In the genomic region with DNA sequence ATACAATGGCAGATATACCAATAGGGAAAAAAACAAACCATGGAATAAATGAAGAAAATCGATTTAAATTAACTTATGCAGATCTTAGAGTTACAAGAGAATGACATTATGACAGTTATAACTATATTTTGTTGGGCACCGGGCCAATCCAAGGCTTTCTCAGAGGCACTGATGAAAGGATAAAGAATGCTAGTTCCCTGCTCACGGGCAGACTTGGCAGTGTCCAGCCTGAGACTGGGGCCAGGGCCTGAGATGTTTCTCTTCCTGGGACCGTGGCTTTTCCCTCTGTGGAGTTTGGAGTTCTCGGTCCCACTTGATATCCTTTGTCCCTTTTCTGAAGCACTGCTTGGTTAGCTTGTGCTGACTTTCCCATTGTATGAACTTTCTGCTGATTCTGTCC, we compare ENCODE assay signal across 31 mouse cellular contexts. TPM values are rescaled to one million over a fixed set of nuclear protein-coding genes. Genes with fewer than 3 reads are reported as not detected.
DNase-seq lines count a peak whose midpoint lies in the region; ATAC-seq and TF ChIP-seq lines count a peak whose summit lies in the region.
"Had no signal": no experiment of that assay in that cellular context is flagged by ENCODE, and none has a peak within 500 bp of the region (broad histone marks: within the 10 kb centered on the region; RNA-seq: fewer than 3 reads in every experiment).

No protein-coding gene starts in this region.

- TF ChIP-seq RAD21 in MEL (IDR thresholded peaks at IDR 0.05; ENCODE audit: low read depth, low read length): no peak

- no peak for ATAC-seq in lung, embryonic 14.5 days (ENCODE audit: insufficient read depth)
- ATAC-seq in forebrain, embryonic 13.5 days: no peak
- ATAC-seq: activated CD4-positive, CD25-positive, alpha-beta regulatory T cell, adult 4 months; forebrain, embryonic 16.5 days; hindbrain, embryonic 16.5 days; intestine, embryonic 15.5 days had no signal

- H3K9me3 ChIP-seq in lung, embryonic 14.5 days (ENCODE audit: low read depth, low read length): no peaks in the 10 kb centered on the region
- H3K9me3 ChIP-seq in MEL (replicated peaks; ENCODE audit: insufficient read depth, low read length): no peaks in the 10 kb centered on the region
- H3K9me3 ChIP-seq in forebrain, embryonic 13.5 days (replicated peaks): no peaks in the 10 kb centered on the region
- H3K9me3 ChIP-seq: embryonic facial prominence, embryonic 10.5 days; embryonic facial prominence, embryonic 13.5 days; forebrain, embryonic 12.5 days; heart, embryonic 12.5 days; heart, embryonic 15.5 days; hindbrain, embryonic 10.5 days; hindbrain, embryonic 13.5 days; intestine, embryonic 15.5 days had no signal

- H3K9ac ChIP-seq in lung, embryonic 14.5 days: no peak overlapping the region
- no peak overlapping the region for H3K9ac ChIP-seq in MEL (ENCODE audit: control insufficient read depth, low read depth, low read length, poor library complexity, severe bottlenecking)
- no peak overlapping the region for H3K9ac ChIP-seq in forebrain, embryonic 13.5 days
- H3K9ac ChIP-seq: embryonic facial prominence, embryonic 13.5 days; forebrain, embryonic 12.5 days; heart, embryonic 12.5 days; heart, embryonic 15.5 days; hindbrain, embryonic 13.5 days; intestine, embryonic 15.5 days had no signal

- peaks cover 11% of the 10 kb centered on the region; the same call in 1 of the 2 replicates for H3K36me3 ChIP-seq in lung, embryonic 14.5 days (ENCODE audit: insufficient read depth)
- peaks cover 6 to 22% of the 10 kb centered on the region in 2 experiments for H3K36me3 ChIP-seq in MEL (ENCODE audit: control insufficient read depth in 1 of 2, insufficient read depth in 2 of 2, low read length in 2 of 2)
- H3K36me3 ChIP-seq in forebrain, embryonic 13.5 days (ENCODE audit: poor library complexity, severe bottlenecking): peaks cover 57% of the 10 kb centered on the region
- H3K36me3 ChIP-seq: intestine, embryonic 15.5 days had no signal

- H3K4me3 ChIP-seq in lung, embryonic 14.5 days (ENCODE audit: low read depth, low read length): no peak overlapping the region
- H3K4me3 ChIP-seq in MEL (ENCODE audit: control insufficient read depth in 1 of 2, insufficient read depth in 1 of 2, low read depth in 2 of 2, low read length in 2 of 2): no peak overlapping the region
- no peak overlapping the region for H3K4me3 ChIP-seq in forebrain, embryonic 13.5 days
- H3K4me3 ChIP-seq: embryonic facial prominence, embryonic 10.5 days; embryonic facial prominence, embryonic 13.5 days; erythroblast, embryonic 14.5 days; forebrain, embryonic 12.5 days; gastrocnemius, adult 2 months; heart, embryonic 12.5 days; heart, embryonic 15.5 days; hindbrain, embryonic 10.5 days; hindbrain, embryonic 13.5 days; intestine, embryonic 15.5 days had no signal

- peak; percentile 61 to 73; a peak in 3 of 4 replicates for TF ChIP-seq EP300 in MEL (IDR thresholded peaks at IDR 0.05; ENCODE audit: low read depth in 1 of 2, low read length in 2 of 2)

- no peaks in the 10 kb centered on the region for H3K27me3 ChIP-seq in lung, embryonic 14.5 days (ENCODE audit: insufficient read depth, low read length)
- H3K27me3 ChIP-seq in MEL (ENCODE audit: control insufficient read depth in 1 of 2, insufficient read depth in 2 of 2, low read length in 2 of 2): no peaks in the 10 kb centered on the region
- no peaks in the 10 kb centered on the region for H3K27me3 ChIP-seq in forebrain, embryonic 13.5 days
- H3K27me3 ChIP-seq: embryonic facial prominence, embryonic 13.5 days; forebrain, embryonic 12.5 days; heart, embryonic 12.5 days; heart, embryonic 15.5 days; hindbrain, embryonic 13.5 days; intestine, embryonic 15.5 days had no signal

- peak; percentile 0 to 7 for DNase-seq in adrenal gland, postnatal 36 days
- DNase-seq in adrenal gland, adult 8-10 months: no peak
- DNase-seq in lung, embryonic 14.5 days: peak; percentile 13
- no peak for DNase-seq in lung, postnatal 10 days
- peak; percentile 84 for DNase-seq in MEL (ENCODE audit: low read depth, low spot score)
- DNase-seq in NIH3T3 (ENCODE audit: low read depth): peak; percentile 60
- no peak for DNase-seq in lung, postnatal 14 days
- DNase-seq: adrenal gland, adult 2 months; cerebellum, adult 2 months; cerebellum, adult 9-11 months; cerebellum, postnatal 36 days; embryo, embryonic 11 days; gastrocnemius, adult 2 months; gastrocnemius, postnatal 14 days; heart, adult 11 months; heart, postnatal 10 days; heart, postnatal 36 days; kidney, adult 11 months had no signal

- H3K27ac ChIP-seq in lung, embryonic 14.5 days (ENCODE audit: low read depth): no peak overlapping the region
- H3K27ac ChIP-seq in MEL (ENCODE audit: control insufficient read depth, low read depth, low read length): peak overlapping the region; percentile 20
- H3K27ac ChIP-seq in forebrain, embryonic 13.5 days: no peak overlapping the region
- H3K27ac ChIP-seq: embryonic facial prominence, embryonic 10.5 days; embryonic facial prominence, embryonic 13.5 days; forebrain, embryonic 12.5 days; gastrocnemius, adult 2 months; heart, embryonic 15.5 days; hindbrain, embryonic 10.5 days; hindbrain, embryonic 13.5 days; intestine, embryonic 15.5 days had no signal

- no peaks in the 10 kb centered on the region for H3K4me1 ChIP-seq in lung, embryonic 14.5 days (ENCODE audit: insufficient read depth)
- H3K4me1 ChIP-seq in MEL (ENCODE audit: control insufficient read depth in 1 of 2, insufficient read depth in 2 of 2, low read length in 2 of 2): peaks cover 3 to 30% of the 10 kb centered on the region in 2 experiments; a peak in 3 of 4 replicates
- H3K4me1 ChIP-seq in forebrain, embryonic 13.5 days: no peaks in the 10 kb centered on the region
- H3K4me1 ChIP-seq: embryonic facial prominence, embryonic 10.5 days; embryonic facial prominence, embryonic 13.5 days; forebrain, embryonic 12.5 days; heart, embryonic 12.5 days; heart, embryonic 15.5 days; hindbrain, embryonic 10.5 days; hindbrain, embryonic 13.5 days; intestine, embryonic 15.5 days had no signal

- no peak for TF ChIP-seq POLR2A in MEL (IDR thresholded peaks at IDR 0.05; ENCODE audit: control insufficient read depth in 1 of 2, insufficient read depth in 1 of 2, low read depth in 1 of 2, low read length in 2 of 2, poor library complexity in 1 of 2)

- H3K79me2 ChIP-seq in MEL (ENCODE audit: control insufficient read depth, insufficient read depth, low read length, poor library complexity): no peaks in the 10 kb centered on the region

- no peak for TF ChIP-seq CTCF in lung, embryonic 14.5 days (IDR thresholded peaks at IDR 0.05; ENCODE audit: low read depth)
- no peak for TF ChIP-seq CTCF in MEL (IDR thresholded peaks at IDR 0.05 in 2 of 3, conservative IDR thresholded peaks at IDR 0.05 in 1 of 3; ENCODE audit: control insufficient read depth in 1 of 3, insufficient read depth in 1 of 3, low read depth in 2 of 3, low read length in 3 of 3, poor library complexity in 1 of 3, severe bottlenecking in 1 of 3)

- no peak overlapping the region for H3K4me2 ChIP-seq in lung, embryonic 14.5 days
- no peak overlapping the region for H3K4me2 ChIP-seq in forebrain, embryonic 13.5 days
- H3K4me2 ChIP-seq: embryonic facial prominence, embryonic 13.5 days; forebrain, embryonic 12.5 days; heart, embryonic 12.5 days; heart, embryonic 15.5 days; hindbrain, embryonic 13.5 days; intestine, embryonic 15.5 days had no signal

- 70% methylated on average over 5 of the region's 5 CpGs for WGBS in lung, embryonic 14.5 days
- WGBS in forebrain, embryonic 13.5 days: 84% methylated on average over 5 of the region's 5 CpGs

TF ChIP-seq in MEL, 35 proteins besides CTCF, POLR2A, EP300 and RAD21:
- TF ChIP-seq ELF1 (IDR thresholded peaks at IDR 0.05; ENCODE audit: low read depth, low read length) (no peak), GATA1 (IDR thresholded peaks at IDR 0.05; ENCODE audit: low read depth, low read length) (peak; percentile 44; the same call in 1 of the 2 replicates), POLR2AphosphoS5 (IDR thresholded peaks at IDR 0.05; ENCODE audit: borderline replicate concordance, low read depth, low read length) (no peak), MXI1 (IDR thresholded peaks at IDR 0.05; ENCODE audit: low read depth, low read length) (no peak; the same call in 1 of the 2 replicates), HCFC1 (IDR thresholded peaks at IDR 0.05; ENCODE audit: low read depth, low read length) (no peak), TCF12 (IDR thresholded peaks at IDR 0.05; ENCODE audit: low read depth, low read length) (no peak), ETS1 (IDR thresholded peaks at IDR 0.05; ENCODE audit: low read depth, low read length) (no peak), MAFK (IDR thresholded peaks at IDR 0.05; ENCODE audit: borderline replicate concordance, low read depth, low read length) (no peak), RCOR1 (IDR thresholded peaks at IDR 0.05; ENCODE audit: low read depth, low read length) (peak; percentile 36; the same call in 1 of the 2 replicates), TBP (IDR thresholded peaks at IDR 0.05; ENCODE audit: low read depth, low read length) (no peak), SMC3 (IDR thresholded peaks at IDR 0.05; ENCODE audit: low read depth, low read length) (no peak), JUND (IDR thresholded peaks at IDR 0.05; ENCODE audit: low read depth, low read length) (no peak), CHD1 (IDR thresholded peaks at IDR 0.05; ENCODE audit: low read depth, low read length) (no peak), UBTF (IDR thresholded peaks at IDR 0.05; ENCODE audit: borderline replicate concordance, insufficient read depth, low read depth, low read length) (no peak), MEF2A (IDR thresholded peaks at IDR 0.05; ENCODE audit: extremely low read depth, insufficient replicate concordance, low read depth, low read length, poor library complexity, severe bottlenecking) (no peak), MYB (IDR thresholded peaks at IDR 0.05; ENCODE audit: low read depth, low read length) (peak; percentile 50; the same call in 1 of the 2 replicates), BHLHE40 (IDR thresholded peaks at IDR 0.05; ENCODE audit: borderline replicate concordance, low read depth, low read length) (peak; percentile 57; the same call in 1 of the 2 replicates)

RNA-seq across cellular contexts. Expression of a gene that starts 46.7 kb away (rescaled TPM):
- total RNA-seq in adrenal gland, postnatal 36 days (2021): 10 to 100 TPM; 16.4 to 18.5 TPM
- 10 to 100 TPM; 14.0 to 23.2 (median 15.7) TPM for total RNA-seq in adrenal gland, adult 8-10 months (2022)
- 33.1 and 35.9 TPM in 2 replicates for polyA plus RNA-seq in lung, embryonic 14.5 days (2014; fragmentation: Nextera tagmentation; extraction: Ambion mirVana)
- 39.3 and 48.9 TPM in 2 replicates for total RNA-seq in MEL (2012; rRNA removed)
- 10 to 100 TPM in 1 of 2 experiments, not detected in 1; 52.1 TPM for polyA plus RNA-seq in MEL (2012; ENCODE audit: insufficient read depth in 1 of 2, insufficient read length in 2 of 2, low read depth in 1 of 2, low replicate concordance in 2 of 2, missing spikeins in 1 of 2)
- 82.2 and 87.3 TPM in 2 replicates for polyA plus RNA-seq in forebrain, embryonic 13.5 days (2015; fragmentation: Nextera tagmentation; extraction: Ambion mirVana)

Comparison
In these comparisons a context has a peak if more than half of its experiments do, and no peak if none do; other contexts are left out.
1. DNase-seq: peak in adrenal gland, postnatal 36 days (2 of 2), lung, embryonic 14.5 days (single experiment), MEL (single experiment) and NIH3T3 (single experiment); none in adrenal gland, adult 8-10 months (single experiment), lung, postnatal 10 days (single experiment) and lung, postnatal 14 days (single experiment).